8 mouse cellular contexts compared by ENCODE assay signal in genomic region chr14:118132642-118132977, GRCm38 (mm10). TPM values are rescaled to one million over a fixed set of nuclear protein-coding genes. Genes with fewer than 3 reads are reported as not detected.
DNase-seq lines count a peak whose midpoint lies in the region; ATAC-seq and TF ChIP-seq lines count a peak whose summit lies in the region.

Gene Tgds (minus strand): TSS chr14:118132755.

- ATAC-seq in forebrain, embryonic 12.5 days (ENCODE audit: low FRiP score): peak; percentile 82
- peak; percentile 77 for ATAC-seq in heart, postnatal 0 days (ENCODE audit: insufficient read depth, low read depth)
- peak; percentile 68 for ATAC-seq in liver, embryonic 16.5 days (ENCODE audit: low read depth)
- peak; percentile 68 for ATAC-seq in neural tube, embryonic 13.5 days (ENCODE audit: low read depth)

- H3K36me3 ChIP-seq in E14TG2a.4 (ENCODE audit: insufficient read depth, low read length): peaks cover 24% of the 10 kb centered on the region
- peaks cover 15% of the 10 kb centered on the region; the same call in 1 of the 2 replicates for H3K36me3 ChIP-seq in forebrain, embryonic 12.5 days (replicated peaks)
- H3K36me3 ChIP-seq in heart, postnatal 0 days (replicated peaks; ENCODE audit: control insufficient read depth, insufficient read depth, low read length): peaks cover 19% of the 10 kb centered on the region
- no peaks in the 10 kb centered on the region for H3K36me3 ChIP-seq in liver, embryonic 16.5 days (ENCODE audit: control insufficient read depth, insufficient read depth)
- peaks cover 19% of the 10 kb centered on the region for H3K36me3 ChIP-seq in neural tube, embryonic 13.5 days
- no peaks in the 10 kb centered on the region for H3K36me3 ChIP-seq in testis, adult 2 months (ENCODE audit: control insufficient read depth, insufficient read depth, low read length)

- TF ChIP-seq CTCF in E14TG2a.4 (conservative IDR thresholded peaks at IDR 0.05; ENCODE audit: low read length): no peak
- no peak for TF ChIP-seq CTCF in heart, postnatal 0 days (IDR thresholded peaks at IDR 0.05; ENCODE audit: low read depth)
- TF ChIP-seq CTCF in testis, adult 2 months (IDR thresholded peaks at IDR 0.05; ENCODE audit: control insufficient read depth, insufficient read depth, insufficient replicate concordance, low read depth, low read length): no peak

- H3K4me2 ChIP-seq in forebrain, embryonic 12.5 days: peak within 1 kb of the TSS; percentile 89
- peak within 1 kb of the TSS; percentile 80 for H3K4me2 ChIP-seq in heart, postnatal 0 days (ENCODE audit: low read depth, low read length)
- peak within 1 kb of the TSS; percentile 89 for H3K4me2 ChIP-seq in liver, embryonic 16.5 days (ENCODE audit: low read depth, low read length)
- H3K4me2 ChIP-seq in neural tube, embryonic 13.5 days: peak within 1 kb of the TSS; percentile 84

- H3K4me3 ChIP-seq in E14TG2a.4 (replicated peaks; ENCODE audit: low read length): peak within 1 kb of the TSS; percentile 94
- H3K4me3 ChIP-seq in forebrain, embryonic 12.5 days (replicated peaks): peak within 1 kb of the TSS; percentile 72
- peak within 1 kb of the TSS; percentile 85 for H3K4me3 ChIP-seq in heart, postnatal 0 days (ENCODE audit: low read depth, low read length)
- H3K4me3 ChIP-seq in liver, embryonic 16.5 days (ENCODE audit: low read depth, low read length): peak within 1 kb of the TSS; percentile 74
- peak within 1 kb of the TSS; percentile 65 for H3K4me3 ChIP-seq in neural tube, embryonic 13.5 days
- H3K4me3 ChIP-seq in testis, adult 2 months (ENCODE audit: control insufficient read depth, low read depth, low read length): peak within 1 kb of the TSS; percentile 99

- H3K9ac ChIP-seq in forebrain, embryonic 12.5 days: peak within 1 kb of the TSS; percentile 85
- peak within 1 kb of the TSS; percentile 84 for H3K9ac ChIP-seq in heart, postnatal 0 days (replicated peaks; ENCODE audit: low read depth, low read length)
- H3K9ac ChIP-seq in liver, embryonic 16.5 days (ENCODE audit: low read depth, low read length): peak within 1 kb of the TSS; percentile 74
- H3K9ac ChIP-seq in neural tube, embryonic 13.5 days: peak within 1 kb of the TSS; percentile 82

- H3K9me3 ChIP-seq in E14TG2a.4 (ENCODE audit: low read length): no peaks in the 10 kb centered on the region
- H3K9me3 ChIP-seq in forebrain, embryonic 12.5 days: no peaks in the 10 kb centered on the region
- H3K9me3 ChIP-seq in heart, postnatal 0 days (replicated peaks; ENCODE audit: control insufficient read depth, low read length): no peaks in the 10 kb centered on the region
- no peaks in the 10 kb centered on the region for H3K9me3 ChIP-seq in liver, embryonic 16.5 days (replicated peaks; ENCODE audit: control insufficient read depth, low read length)
- no peaks in the 10 kb centered on the region for H3K9me3 ChIP-seq in neural tube, embryonic 13.5 days

- TF ChIP-seq EP300 in heart, postnatal 0 days (IDR thresholded peaks at IDR 0.05; ENCODE audit: low read depth): no peak

- H3K4me1 ChIP-seq in E14TG2a.4 (replicated peaks; ENCODE audit: low read depth, low read length): peaks cover 31% of the 10 kb centered on the region
- H3K4me1 ChIP-seq in forebrain, embryonic 12.5 days: peaks cover 23% of the 10 kb centered on the region
- peaks cover 10% of the 10 kb centered on the region for H3K4me1 ChIP-seq in heart, postnatal 0 days (ENCODE audit: control insufficient read depth, insufficient read depth)
- peaks cover 20% of the 10 kb centered on the region for H3K4me1 ChIP-seq in liver, embryonic 16.5 days (ENCODE audit: control insufficient read depth, low read depth, low read length)
- H3K4me1 ChIP-seq in neural tube, embryonic 13.5 days (replicated peaks): peaks cover 28% of the 10 kb centered on the region
- H3K4me1 ChIP-seq in testis, adult 2 months (ENCODE audit: control insufficient read depth, insufficient read depth, low read length): peaks cover 17% of the 10 kb centered on the region

- peak; percentile 85 for TF ChIP-seq POLR2A in testis, adult 2 months (IDR thresholded peaks at IDR 0.05; ENCODE audit: control insufficient read depth, low read depth, low read length)

- WGBS in forebrain, embryonic 12.5 days: under 1% methylated on average over 28 of the region's 28 CpGs
- WGBS in heart, postnatal 0 days: 0% methylated on average over 28 of the region's 28 CpGs
- WGBS in liver, embryonic 16.5 days (ENCODE audit: insufficient replicate concordance): 0% methylated on average over 28 of the region's 28 CpGs
- WGBS in neural tube, embryonic 13.5 days: under 1% methylated on average over 28 of the region's 28 CpGs

- no peaks in the 10 kb centered on the region for H3K27me3 ChIP-seq in E14TG2a.4 (ENCODE audit: insufficient read depth, low read length)
- peaks cover 5% of the 10 kb centered on the region; the same call in 1 of the 2 replicates for H3K27me3 ChIP-seq in forebrain, embryonic 12.5 days
- no peaks in the 10 kb centered on the region for H3K27me3 ChIP-seq in heart, postnatal 0 days (ENCODE audit: control insufficient read depth, insufficient read depth, low read length)
- H3K27me3 ChIP-seq in liver, embryonic 16.5 days (ENCODE audit: control insufficient read depth, insufficient read depth, low read depth, low read length): no peaks in the 10 kb centered on the region
- H3K27me3 ChIP-seq in neural tube, embryonic 13.5 days: peaks cover 4% of the 10 kb centered on the region; the same call in 1 of the 2 replicates
- H3K27me3 ChIP-seq in testis, adult 2 months (ENCODE audit: control insufficient read depth, insufficient read depth, low read length): no peaks in the 10 kb centered on the region

- no peak within 1 kb of the TSS for H3K27ac ChIP-seq in forebrain, embryonic 12.5 days
- peak within 1 kb of the TSS; percentile 52; the same call in 1 of the 2 replicates for H3K27ac ChIP-seq in heart, postnatal 0 days (ENCODE audit: low read depth)
- no peak within 1 kb of the TSS for H3K27ac ChIP-seq in liver, embryonic 16.5 days (ENCODE audit: low read length)
- H3K27ac ChIP-seq in neural tube, embryonic 13.5 days (replicated peaks): peak within 1 kb of the TSS; percentile 52
- H3K27ac ChIP-seq in testis, adult 2 months (ENCODE audit: control insufficient read depth, insufficient read depth, low read depth, low read length): peak within 1 kb of the TSS; percentile 81

- peak; percentile 99 for DNase-seq in c-Kit-positive CD71-positive TER-119-positive erythroid progenitor cells, embryonic 14.5 days (ENCODE audit: low spot score)
- DNase-seq in heart, postnatal 0 days (ENCODE audit: low spot score): peak; percentile 97
- peak; percentile 100 for DNase-seq in kidney, postnatal 4 days

RNA-seq across cellular contexts. Expression of gene Tgds, which starts in this region (rescaled TPM):
- polyA plus RNA-seq in forebrain, embryonic 12.5 days (2016; fragmentation: Nextera tagmentation; extraction: Ambion mirVana): 24.7 and 26.9 TPM in 2 replicates
- 15.8 and 17.3 TPM in 2 replicates for total RNA-seq in heart, postnatal 0 days (2014; rRNA removed; ENCODE audit: low replicate concordance)
- polyA plus RNA-seq in heart, postnatal 0 days (2015; fragmentation: Nextera tagmentation; extraction: Ambion mirVana): 25.2 and 28.4 TPM in 2 replicates
- 13.0 and 14.2 TPM in 2 replicates for polyA plus RNA-seq in liver, embryonic 16.5 days (2015; fragmentation: Nextera tagmentation; extraction: Ambion mirVana)
- 20.2 and 24.5 TPM in 2 replicates for polyA plus RNA-seq in neural tube, embryonic 13.5 days (2015; fragmentation: Nextera tagmentation; extraction: Ambion mirVana)
- polyA plus RNA-seq in testis, adult 2 months (2012; rRNA removed): 3.2 and 3.5 TPM in 2 replicates

Comparison
In these comparisons a context has a peak if more than half of its experiments do, and no peak if none do; other contexts are left out.
1. H3K27ac ChIP-seq: peak in heart, postnatal 0 days (single experiment), neural tube, embryonic 13.5 days (single experiment) and testis, adult 2 months (single experiment); none in forebrain, embryonic 12.5 days (single experiment) and liver, embryonic 16.5 days (single experiment).
2. Peak in every context shown above with its lines, with median percentiles within 50 percentile points of each other: H3K4me3 ChIP-seq, DNase-seq, ATAC-seq, H3K4me2 ChIP-seq and H3K9ac ChIP-seq.